Mouse (Mus musculus) liver, embryonic 11.5 days (tissue): ENCODE data around the gene Gprasp2. TPM values are rescaled to one million over a fixed set of nuclear protein-coding genes. Genes with fewer than 3 reads are reported as not detected.

Source experiments
- polyA plus RNA-seq: library from polyadenylated mRNA; unstranded; fragments of >200 nt; fragmentation: Nextera tagmentation; extraction: Ambion mirVana; gene quantifications from 2 replicates; pipeline ENCODE4 v1.2.1, GENCODE M21; 2014

Gprasp2 gene
- polyA plus RNA-seq, 1 experiment from 2014 or later: 6.5 TPM

Other genes starting within 250 kb of the Gprasp2 start
- gene Nxf7, start 240.3 kb upstream of the Gprasp2 start, polyA plus RNA-seq: 0.25 and 0.27 TPM in 2 replicates
- not detected in 2 replicates for gene Prame, start 211.3 kb upstream of the Gprasp2 start, polyA plus RNA-seq
- not detected in 2 replicates for gene Tcp11x2, start 145.2 kb upstream of the Gprasp2 start, polyA plus RNA-seq
- gene Tmsb15a, start 113.8 kb upstream of the Gprasp2 start, polyA plus RNA-seq: not detected in 2 replicates
- gene Armcx5, start 96.3 kb upstream of the Gprasp2 start, polyA plus RNA-seq: 7.3 and 8.4 TPM in 2 replicates
- gene Gprasp1, start 96.3 kb upstream of the Gprasp2 start, polyA plus RNA-seq: 24.2 and 28.5 TPM in 2 replicates
- 35.6 and 36.8 TPM in 2 replicates for gene Bhlhb9, start 41.4 kb upstream of the Gprasp2 start, polyA plus RNA-seq
- gene Arxes2, start 154.8 kb downstream of the Gprasp2 start, polyA plus RNA-seq: 51.6 and 58.6 TPM in 2 replicates
- gene Arxes1, start 194.3 kb downstream of the Gprasp2 start, polyA plus RNA-seq: 29.4 and 32.8 TPM in 2 replicates
- 260 and 268 TPM in 2 replicates for gene Bex2, start 229.2 kb downstream of the Gprasp2 start, polyA plus RNA-seq
- 0.23 and 0.25 TPM in 2 replicates for gene Nxf3, start 246.2 kb downstream of the Gprasp2 start, polyA plus RNA-seq